Mouse (Mus musculus) kidney, postnatal 14 days (tissue): Measurements from ENCODE around the gene Ubash3a.

ENCODE experiments used
- DNase-seq: peaks from one replicate; pipeline ENCODE4 v3.0.0; 2022; ENCODE audit warnings: mixed read lengths

Gene Ubash3a

DNA sequence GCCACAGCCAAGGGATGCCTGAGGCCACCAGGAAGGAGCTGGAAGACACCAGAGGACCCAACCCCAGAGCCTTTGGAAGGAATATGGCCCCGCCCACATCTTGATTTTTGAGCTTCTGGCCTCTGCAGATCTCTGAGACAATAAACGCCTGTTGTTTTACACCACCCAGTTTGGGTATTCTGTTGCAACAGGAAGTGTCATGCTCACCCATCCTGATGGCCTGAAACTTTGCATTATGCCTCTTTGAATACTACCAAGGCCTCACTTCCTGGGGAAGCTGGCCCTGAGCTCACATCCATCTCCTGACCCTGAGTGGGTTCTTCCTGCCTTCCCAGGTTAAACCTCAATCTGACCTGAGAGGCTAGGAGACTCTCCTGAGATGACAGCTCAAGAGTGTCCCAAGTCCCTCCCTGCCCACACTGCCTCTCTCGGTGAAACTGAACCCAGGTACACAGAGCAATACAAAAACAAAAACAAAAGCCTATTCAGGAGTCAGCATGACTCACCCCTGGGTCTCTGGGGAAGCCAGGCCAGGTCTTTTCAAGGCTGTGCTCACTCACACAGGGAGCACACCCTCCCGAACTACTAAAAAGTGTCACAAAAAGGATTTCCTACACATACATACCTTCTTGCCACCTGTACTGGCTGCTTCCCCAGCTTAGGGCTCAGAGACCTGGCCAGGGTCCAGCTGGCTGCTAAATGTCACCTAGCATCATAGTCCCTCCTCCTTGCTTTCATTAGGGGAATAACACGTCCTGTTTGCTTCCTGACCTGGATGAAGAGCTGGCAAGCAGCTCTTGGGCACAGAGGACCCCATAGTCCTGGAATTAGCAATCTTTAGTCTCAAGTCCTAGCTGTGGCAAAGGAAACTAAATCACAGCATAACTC is 8.6 kb downstream of the Ubash3a start:
- peak; percentile 45 for DNase-seq

DNA sequence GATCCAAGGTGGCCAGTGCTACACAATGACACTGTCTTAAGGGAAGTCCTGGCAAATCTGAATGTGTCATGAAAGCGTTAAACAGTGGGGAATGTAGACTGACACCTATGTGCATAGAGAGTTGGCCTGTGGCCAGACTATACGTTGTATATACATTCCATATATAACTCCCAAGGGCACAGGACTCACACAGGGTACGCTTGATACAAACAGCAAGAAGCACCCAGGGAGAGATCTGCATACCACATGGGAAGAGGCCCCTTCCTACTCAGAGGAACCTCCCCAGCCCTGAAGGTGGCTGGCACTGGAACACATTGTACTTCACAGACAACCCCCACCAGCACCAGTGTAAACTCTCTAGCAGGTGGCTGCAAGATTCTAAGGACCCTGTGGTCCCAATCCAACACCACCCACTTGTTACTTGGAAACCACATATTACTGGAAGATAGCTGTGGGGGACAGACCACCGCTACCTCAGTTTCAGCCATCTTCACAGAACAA is 15.2 kb downstream of the Ubash3a start:
- DNase-seq = no peak

GRCm38 (mm10) chr17:31223835-31224234 is 16.2 kb downstream of the Ubash3a start:
- peak; percentile 12 for DNase-seq

DNA sequence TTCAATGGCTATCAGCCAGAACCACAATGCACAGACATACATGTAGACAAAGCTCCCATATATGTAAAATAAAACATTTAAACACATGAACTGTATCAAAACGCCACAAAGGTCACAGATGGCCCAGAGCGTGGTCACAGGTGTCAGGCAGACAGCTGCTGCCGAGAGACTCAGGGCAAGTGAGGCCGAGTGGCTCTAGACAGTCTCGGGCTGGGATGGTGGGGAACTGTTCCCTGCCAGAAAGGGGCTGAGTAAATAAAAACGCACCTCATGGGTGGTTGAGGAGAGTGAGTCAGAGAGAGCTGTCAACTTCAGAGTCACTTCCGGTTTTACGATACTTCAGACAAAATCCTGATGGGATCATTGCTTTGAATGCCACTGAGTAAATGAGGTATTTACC is 16.9 kb downstream of the Ubash3a start:
- no peak for DNase-seq

DNA sequence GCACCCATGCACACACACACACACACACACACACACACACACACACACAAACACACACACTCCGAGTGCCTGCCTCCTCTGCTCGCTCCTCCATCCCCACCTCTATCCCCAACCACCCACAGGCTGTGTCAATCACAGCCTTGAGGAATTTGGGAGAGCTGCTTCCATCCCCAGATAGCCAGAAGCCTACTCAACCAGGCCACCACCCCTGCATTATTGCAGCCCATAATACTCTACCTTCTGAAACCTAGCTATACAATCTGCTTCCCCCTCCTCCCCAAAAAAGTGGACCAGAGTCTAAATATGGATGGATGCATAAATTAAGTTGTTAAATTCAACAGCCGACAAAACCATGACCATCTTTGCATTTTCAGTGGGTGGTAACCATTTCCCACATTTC is 18.7 kb downstream of the Ubash3a start:
- DNase-seq = no peak

DNA sequence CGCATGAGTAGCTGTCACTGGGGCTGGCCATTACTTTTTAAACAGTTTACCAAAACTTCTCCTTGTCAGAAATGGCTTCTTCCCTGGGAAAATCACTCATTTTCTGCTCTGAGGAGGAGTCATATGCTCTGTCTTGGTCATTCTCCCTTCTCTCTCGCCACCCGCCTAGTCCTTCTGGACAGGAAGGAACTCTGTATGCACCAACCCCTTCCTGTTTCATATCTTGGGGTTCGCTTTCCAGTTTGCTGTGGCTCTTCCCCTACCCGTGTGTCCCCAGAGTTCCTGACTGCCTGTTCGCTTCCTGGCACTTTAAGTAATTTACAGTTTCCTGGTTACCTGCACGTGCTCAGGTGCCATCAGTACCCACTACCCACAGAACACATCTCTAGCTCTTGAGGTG is 19.3 kb downstream of the Ubash3a start:
- no peak for DNase-seq

- no peak for DNase-seq
Measured at GRCm38 (mm10) chr17:31231780-31232179, 24.1 kb downstream of the Ubash3a start.

GRCm38 (mm10) chr17:31232251-31233010 is 24.8 kb downstream of the Ubash3a start:
- DNase-seq = peak; percentile 33

- DNase-seq = no peak
Measured at GRCm38 (mm10) chr17:31235915-31236314, 28.2 kb downstream of the Ubash3a start.

- DNase-seq = no peak
Measured at GRCm38 (mm10) chr17:31238234-31239020, 30.8 kb downstream of the Ubash3a start.

GRCm38 (mm10) chr17:31241156-31241555 is 33.5 kb downstream of the Ubash3a start:
- DNase-seq = no peak

DNA sequence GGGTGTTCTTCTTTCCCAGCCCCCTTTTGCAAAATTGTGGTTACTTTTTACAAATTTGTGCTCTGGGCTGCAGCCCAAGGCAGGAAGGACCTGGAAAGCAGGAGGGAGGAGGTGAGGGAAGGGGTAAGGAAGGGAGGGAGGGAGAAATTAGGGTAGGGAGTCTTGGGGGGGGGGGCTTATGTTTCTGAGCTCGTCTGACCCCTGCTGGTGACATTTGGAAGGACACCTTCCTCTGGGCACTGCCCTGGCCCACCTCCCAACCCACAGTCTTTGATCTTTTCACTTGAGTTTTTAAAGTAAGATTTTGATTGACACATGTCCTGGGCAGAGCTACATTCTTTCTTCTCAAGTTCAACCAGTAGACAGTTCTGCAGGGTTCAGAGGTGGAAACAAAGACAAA is 35.1 kb downstream of the Ubash3a start:
- DNase-seq = no peak

DNA sequence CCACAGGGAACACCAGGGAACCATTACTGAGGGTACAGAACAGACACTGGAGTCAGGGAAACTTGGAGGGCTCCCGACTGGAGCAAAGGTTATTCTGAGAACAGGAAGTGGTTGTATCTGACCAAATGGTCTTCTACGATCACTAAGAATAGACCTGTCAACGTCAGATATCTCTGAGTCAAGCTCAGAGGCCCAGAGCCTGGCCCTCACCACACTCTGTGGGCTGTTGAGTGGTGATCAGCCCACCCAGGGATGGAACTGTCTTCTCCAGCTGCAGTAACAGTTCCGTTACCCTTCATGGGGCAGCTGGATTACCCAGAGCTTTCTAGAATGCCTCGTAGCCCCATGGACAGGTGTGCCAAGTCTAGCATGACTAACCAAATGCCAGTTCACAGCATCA is 37.6 kb downstream of the Ubash3a start:
- no peak for DNase-seq

DNA sequence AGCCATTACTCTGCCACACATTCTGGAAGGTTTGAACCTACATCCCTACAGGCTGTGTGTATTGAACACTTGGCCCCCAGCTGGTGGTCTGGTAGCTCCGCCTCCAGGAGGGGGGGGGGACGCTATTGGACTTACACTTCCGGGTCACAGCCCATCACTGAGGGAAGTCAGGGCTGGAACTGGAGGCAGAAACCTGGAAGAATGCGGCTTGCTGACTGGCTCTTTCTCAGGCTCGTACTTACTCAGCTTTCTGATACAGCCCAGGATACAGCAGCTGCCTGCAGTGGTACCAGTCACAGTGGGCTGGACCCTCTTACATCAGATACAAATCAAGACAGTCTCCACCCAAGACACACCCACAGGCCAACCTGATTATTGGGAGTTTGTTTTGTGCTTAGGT is 39.5 kb downstream of the Ubash3a start:
- DNase-seq = no peak

DNA sequence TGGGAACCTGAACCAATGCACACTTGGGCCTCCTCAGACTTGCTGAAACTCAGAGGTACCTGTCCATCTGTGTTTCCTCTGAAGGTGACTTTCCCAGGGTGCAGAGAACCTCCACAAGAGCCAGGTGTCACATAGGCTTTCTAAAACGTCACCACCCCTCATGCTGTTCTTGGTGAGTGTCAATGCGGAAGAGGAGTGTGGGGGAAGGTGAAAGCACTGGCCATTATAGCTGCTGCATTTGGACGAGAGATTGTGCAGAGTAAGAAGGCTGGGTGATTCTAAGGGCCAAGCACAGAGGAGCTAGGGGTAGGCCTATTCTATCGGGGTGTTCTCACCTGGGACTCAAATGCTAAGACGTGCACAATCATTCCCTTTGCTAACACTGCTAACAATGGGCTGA is 46.3 kb downstream of the Ubash3a start:
- DNase-seq = no peak

DNA sequence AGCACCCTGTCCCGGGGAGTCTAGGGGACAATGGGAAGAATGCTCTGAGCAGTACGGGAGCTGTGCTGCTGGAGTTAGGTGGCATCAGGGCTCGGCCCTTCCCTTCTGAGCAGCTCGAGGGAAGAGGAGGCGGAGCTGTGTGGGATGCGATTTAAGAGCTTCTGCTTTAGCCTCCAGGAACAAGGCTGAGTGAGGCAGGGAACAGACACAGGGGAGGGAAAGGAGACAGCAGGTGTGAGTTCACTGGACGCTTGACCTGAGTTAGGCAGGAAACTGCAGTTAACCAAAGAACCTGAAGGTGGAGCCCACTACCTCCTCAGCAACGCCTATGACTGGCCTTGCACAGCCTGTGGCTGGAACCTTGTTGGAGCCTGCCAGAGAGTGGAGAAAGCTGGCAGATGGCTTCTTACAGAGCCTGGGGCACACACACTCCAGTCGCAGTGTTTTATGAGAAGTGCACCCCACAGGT is 46.8 kb downstream of the Ubash3a start:
- DNase-seq = peak; percentile 89

- DNase-seq = no peak
Measured at GRCm38 (mm10) chr17:31257149-31257548, 49.5 kb downstream of the Ubash3a start.

- no peak for DNase-seq
Measured at GRCm38 (mm10) chr17:31257898-31258297, 50.2 kb downstream of the Ubash3a start.

- DNase-seq = no peak
Measured at GRCm38 (mm10) chr17:31258310-31258865, 50.7 kb downstream of the Ubash3a start.

DNA sequence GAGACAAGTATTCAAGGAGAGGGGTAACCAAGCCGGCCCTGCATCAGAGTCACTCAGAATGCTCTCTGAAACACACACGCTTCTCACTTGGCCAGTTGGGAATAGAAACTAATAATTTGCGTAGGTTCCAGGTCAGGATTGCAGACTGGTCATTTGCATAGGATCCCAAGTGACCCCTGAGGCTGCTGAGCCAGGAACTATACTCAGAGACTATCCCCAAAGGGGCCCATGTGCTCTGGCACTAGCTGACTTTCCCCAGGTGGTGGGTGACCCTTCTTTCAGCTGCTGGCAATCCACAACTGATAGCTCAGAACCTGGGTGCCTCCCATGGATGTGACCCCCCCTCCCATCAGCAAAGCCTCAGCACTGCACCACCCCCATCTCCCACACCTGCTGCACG is 51.5 kb downstream of the Ubash3a start:
- DNase-seq = no peak

DNA sequence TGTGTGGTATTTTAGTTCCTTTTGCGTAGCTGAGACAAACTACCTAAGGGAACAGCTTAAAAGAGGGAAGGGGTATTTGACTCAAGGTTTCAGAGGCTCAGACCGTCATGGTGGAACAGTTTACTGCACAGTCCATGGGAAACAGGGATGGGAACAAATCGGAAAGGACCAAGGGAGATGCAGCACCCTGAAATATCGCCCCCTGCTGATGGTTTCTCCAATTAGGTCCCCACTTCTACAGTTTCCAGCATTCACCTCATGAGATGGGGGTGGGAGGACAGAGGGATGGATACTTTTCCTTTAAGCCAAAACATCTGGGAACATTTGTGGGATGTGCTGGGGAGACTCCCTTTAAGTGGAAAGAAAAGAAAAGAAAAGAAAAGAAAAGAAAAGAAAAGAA is 52.2 kb downstream of the Ubash3a start:
- DNase-seq = no peak

DNA sequence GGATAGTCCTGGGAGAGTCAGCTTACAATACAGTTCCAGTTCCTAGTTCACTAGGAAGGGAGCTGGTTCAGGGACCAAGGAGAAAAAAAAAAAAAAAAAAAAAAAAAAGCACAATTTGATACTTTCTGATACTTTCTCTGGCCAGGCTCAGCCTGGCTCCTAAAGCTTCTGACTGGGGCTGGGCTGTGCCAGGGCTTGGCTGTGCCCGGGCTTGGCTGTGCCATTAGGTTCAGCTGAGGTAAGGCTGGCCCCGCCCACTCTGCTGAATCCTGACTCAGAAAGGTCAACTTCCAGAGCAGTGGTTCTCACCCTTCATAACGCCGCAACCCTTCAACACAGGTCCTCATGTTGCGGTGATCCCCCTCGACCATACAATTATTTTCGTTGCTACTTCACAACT is 52.8 kb downstream of the Ubash3a start:
- DNase-seq = peak; percentile 89

GRCm38 (mm10) chr17:31261352-31261751 is 53.7 kb downstream of the Ubash3a start:
- DNase-seq = no peak
